Mouse (Mus musculus) neutrophil, adult 5-6 weeks (primary cell): ENCODE data around the gene Sln. TPM values are rescaled to one million over a fixed set of nuclear protein-coding genes. Genes with fewer than 3 reads are reported as not detected.

Experiments used
- ATAC-seq: fragments of 151-379, 151-347 bp; 2 replicates; pipeline ENCODE4 v1.8.0; 2017; ENCODE audit warnings: mild to moderate bottlenecking, moderate TSS enrichment; ENCODE audit not compliant: insufficient number of reproducible peaks, poor library complexity, low FRiP score, severe bottlenecking; ENCODE audit errors: extremely low read depth
- total RNA-seq: library from RNA; stranded (forward); fragments of 200-1000 nt; gene quantifications from 2 replicates; pipeline ENCODE4 v1.2.3, GENCODE M21; 2017

Sln gene
- total RNA-seq, result not detected in 2 replicates

DNA sequence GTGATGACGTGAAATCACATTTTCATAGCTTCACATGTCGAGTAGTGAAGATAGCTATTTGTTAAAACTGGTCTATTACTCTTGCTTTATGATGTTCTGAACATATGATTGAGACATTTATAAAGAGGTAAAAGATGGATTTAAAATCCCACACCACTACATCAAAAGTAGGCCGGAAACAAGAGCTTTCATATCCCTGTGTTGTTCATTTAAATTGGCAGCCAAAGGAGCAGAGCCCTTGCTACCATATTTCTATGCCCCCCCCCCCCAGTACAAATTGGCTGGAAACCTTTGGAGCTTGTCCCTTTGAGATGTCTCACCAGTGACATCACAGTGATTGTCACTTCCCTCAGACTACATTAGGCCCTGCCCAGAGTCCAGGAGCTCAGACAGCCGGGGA is at the start of gene Sln:
Gene Sln (plus strand): TSS at position 301 of the 400 bp plus-strand sequence.
- ATAC-seq, result no peak

DNA sequence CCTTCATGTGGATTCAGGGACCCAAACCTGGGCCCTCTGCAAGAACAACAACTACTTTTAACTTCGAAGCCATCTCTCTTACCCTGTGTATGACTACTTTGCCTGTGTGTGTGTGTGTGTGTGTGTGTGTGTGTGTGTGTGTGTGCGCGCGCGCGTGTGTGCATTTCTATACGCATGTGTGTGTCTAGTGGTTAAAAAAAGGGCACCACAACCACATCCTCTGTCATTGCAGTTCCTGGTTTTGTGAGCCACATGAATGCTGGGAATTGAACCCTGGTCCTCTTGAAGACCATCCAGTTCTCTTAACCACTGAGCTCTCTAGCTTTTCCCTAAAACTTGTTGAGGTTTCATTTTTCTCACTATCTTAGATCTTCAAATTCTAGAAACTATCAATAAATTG is 47.0 kb upstream of the Sln start:
- no peak for ATAC-seq

DNA sequence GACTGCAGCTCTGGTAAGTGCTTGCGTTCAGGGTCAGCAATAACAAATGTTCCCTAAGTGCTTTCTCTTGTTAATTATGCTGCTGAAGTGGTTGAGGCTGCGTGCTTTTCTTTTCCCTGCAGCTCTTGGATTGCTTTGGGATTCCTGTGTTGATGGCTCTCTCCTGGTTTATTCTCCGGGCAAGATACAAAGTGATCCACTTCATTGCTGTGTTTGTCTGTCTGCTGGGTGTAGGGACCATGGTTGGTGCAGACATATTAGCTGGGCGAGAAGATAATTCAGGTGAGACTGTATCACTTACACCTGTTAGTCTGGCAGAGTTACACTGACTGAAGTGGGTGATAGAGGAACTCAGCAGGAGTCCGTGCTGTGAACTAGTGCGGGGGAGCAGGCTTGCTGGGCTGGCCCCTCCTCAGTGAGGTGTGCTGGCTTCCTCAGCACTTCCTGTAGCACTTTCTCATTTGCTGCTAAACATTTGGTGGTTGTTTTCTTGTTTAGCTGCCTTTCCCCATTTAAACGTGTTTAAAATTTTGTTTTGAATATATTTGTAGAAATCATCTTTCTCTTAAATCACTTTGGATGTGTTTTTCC is 43.4 kb upstream of the Sln start:
- ATAC-seq, result no peak

DNA sequence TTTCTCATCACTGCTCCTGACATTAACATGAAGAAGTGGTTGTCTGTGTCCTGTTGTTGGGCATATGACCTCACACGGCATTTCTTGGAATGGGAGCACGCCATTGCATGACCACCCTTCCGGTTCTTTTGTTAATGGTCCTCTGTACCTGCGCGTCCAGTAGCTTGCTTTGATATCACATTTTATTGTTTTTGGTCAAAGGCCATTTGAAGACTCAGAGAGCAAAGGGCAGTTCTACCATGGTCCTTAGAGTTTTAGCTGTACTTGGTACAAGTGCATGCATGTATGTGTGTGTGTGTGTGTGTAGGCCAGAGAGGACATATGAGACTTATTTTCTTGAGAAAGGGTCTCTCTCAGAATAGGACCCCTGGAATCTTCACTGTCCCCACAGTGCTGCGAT is 36.5 kb upstream of the Sln start:
- ATAC-seq, result no peak

DNA sequence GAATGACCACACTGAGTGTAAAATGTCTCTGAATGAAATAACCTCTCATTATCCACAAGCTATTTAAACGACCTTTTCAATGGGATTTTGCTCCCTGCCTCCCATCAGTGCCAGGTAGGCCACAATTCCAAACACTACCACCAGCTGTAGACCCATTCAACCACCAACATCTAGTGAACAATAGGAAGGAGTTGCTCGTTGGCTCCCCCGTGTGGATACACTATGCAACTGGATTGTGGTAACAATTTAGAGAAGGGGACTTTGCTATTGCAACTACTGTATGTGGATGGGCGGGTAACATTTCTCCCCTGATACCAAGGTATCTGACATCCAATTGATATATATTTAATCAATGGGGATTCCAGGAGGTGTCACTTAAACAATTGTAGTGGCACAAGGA is 31.2 kb upstream of the Sln start:
- peak; percentile 46; the same call in 1 of the 2 replicates for ATAC-seq

DNA sequence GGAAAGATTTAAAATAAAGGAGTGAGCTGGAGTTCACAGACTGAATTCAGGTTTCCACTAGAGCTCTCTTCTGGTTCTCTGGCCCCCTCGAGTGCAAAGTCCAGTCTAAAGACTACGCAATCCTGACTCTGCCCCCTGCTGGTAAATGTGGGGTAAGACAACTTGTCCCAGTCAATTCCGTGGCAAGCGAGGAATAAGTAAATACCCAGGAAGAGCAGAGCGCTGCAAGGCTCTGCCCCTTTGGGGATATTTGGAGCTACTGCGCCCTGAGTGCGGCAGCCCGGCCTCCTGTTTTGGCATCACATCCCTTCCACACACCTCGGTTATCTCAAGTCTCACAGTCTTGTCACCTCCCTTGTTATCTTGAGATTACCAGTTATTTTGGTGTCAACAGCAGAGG is 24.6 kb upstream of the Sln start:
- no peak for ATAC-seq

DNA sequence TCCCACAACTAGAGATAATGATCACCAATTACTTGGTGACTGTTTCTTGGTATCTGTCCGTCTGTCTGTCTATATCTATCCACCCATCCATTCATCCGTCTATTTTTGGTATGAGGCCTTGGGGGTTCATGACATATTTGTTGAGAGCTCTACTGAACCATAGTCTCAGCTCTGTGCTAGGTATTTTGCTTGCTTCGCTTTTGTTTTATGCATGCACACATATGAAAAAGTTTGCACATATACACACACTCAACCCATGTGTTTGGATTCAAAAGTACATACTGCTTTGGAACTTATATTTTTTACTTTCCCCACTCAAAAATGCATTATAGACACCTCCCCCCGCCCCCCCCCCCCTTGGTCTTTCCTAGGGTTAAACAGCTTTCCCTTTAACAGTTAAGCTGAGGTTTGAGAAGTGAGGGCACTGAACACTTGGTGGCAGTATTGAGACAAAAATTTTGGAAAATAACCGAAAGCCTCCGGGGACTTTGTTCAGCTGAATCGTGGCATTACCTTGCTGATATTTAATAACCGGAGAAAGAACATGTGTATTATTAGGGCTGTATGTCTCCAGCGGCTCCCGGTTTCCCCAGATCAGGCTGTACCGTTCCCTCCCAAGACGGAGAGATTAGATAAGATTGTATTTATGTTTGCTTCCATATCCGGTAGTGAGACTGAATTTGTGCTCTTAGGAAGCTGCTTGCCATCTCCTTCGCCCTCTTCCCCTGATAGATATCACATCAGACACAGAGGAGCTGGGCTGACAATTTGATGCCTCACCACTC is 20.7 kb upstream of the Sln start:
- ATAC-seq, result no peak

DNA sequence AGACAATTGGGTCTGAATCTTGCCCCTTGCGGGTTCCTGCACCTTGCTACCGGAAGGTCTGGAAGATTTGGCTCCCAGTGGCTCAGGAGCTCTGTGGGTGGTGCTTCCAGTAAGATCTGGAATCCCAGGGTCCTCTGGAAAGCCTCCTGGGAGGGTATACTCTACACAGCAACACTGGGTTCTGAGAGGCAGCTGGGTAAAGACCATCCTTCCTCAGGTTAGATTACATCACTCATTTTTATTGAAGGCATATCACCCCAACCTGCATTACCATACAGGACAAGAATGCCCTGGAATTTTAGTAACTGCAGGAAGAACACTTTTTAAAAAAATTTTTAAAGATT is 20.1 kb upstream of the Sln start:
- no peak for ATAC-seq

DNA sequence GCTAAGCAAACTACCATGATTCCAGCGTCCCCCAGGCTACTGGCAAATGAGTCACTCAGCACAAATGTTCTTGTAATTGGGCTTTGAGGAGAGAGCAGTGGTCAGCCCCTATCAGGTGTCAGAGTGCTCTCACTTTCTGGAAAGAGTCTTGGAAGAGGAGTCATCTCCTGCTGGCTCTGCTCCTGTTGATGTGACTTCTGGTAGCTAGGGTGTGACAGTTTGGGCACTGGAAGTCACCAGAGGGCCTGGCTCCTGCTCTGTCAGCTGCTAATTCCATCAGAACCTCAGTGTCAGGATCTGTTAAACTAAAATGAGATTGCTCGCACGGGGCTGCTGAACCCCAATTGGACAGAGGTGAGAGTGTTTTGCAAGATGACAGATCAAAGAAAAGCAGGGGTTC is 14.9 kb upstream of the Sln start:
- ATAC-seq, result no peak

DNA sequence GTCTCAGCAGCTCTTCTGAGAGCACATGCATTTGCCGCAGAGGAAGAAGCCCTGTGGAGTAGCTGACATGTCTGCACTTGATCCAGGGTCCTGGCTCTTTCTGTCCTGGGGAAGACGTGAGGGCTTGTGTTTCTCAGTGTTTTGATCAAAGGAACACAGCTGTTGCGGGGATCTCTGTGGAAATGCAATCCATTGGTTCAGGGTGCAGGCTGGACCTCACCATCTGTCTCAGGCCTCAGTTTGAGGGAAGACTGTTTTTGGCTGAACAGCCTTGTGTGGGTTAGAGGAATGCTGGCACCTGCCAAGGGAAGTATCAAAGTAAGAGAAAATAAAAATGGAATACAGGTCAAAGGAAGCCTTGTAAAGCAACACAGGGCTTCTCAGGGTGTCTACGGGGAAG is 14.0 kb upstream of the Sln start:
- no peak for ATAC-seq

DNA sequence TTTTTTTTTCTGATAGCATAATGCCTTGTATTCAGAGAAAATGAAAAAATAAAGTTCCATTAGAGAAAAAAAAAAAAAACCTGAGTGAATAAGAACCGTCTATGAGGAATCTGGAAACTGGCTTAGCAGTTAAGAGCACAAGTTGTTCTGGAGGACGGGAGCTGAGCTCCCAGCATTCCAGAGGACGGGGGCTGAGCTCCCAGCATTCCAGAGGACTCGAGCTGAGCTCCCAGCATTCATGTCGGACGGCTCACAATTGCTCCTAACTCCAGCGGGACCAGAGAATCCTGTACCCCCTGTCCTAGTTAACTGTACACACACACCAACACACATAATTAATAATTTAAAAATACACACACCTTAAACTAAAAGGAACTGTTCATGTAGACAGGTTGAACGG is 11.1 kb upstream of the Sln start:
- ATAC-seq, result no peak

DNA sequence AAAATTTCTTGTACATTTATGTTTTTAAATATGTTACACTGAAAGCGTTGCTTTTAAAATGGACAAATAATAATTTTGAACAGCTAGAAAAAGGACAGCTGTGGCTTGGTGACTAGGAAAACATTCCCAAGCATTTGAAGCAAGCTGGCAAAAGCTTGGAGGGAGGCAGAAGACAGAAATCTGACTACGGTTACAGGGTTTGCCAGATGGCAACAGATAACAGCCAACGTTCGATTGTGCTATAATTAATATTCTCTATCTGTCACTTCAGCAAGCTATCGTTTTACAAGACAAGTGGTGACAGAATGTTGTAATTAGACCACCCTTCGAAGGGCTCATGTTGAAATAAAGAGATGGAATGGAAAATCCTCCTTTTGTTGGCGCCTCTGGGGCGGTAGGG is 1.4 kb upstream of the Sln start:
- no peak for ATAC-seq

DNA sequence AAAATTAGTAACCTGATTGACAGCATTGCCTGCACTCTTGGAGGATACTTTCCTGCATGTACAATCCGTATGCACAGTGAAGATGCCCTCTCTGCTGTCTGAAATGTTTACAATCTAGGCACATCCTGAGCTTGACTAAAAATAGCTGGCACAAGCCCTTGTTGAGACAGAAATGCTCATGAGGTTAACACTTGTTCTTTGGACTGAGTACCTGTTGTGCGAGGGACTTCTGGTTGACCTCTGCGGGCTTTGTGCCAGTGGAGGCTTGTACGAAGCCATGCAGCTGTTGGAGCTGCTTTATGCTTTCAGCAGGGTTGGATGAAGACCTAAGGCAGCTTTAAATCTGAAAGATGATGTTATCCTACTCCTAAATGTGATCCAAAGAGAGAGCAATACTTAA is 2.2 kb downstream of the Sln start:
- ATAC-seq, result no peak

DNA sequence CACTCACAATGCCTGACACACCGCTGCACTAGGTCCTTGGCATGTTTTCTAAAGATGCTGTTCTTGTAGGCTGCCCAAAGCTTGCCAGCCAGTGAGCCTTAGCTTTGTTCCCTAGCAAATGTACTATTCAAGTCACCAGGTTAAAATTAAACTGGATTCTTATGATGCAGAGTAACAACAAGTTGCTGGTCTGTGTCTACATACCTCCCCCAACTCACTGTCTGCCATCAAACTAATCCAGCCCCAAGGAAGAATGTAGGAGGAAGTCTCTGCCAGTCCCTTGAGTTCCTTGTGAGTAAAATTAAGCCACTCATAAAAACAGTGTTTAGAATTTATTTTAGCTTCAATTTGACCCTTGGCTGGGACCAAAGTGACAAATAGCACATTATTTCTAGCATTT is 3.7 kb downstream of the Sln start:
- ATAC-seq, result no peak

DNA sequence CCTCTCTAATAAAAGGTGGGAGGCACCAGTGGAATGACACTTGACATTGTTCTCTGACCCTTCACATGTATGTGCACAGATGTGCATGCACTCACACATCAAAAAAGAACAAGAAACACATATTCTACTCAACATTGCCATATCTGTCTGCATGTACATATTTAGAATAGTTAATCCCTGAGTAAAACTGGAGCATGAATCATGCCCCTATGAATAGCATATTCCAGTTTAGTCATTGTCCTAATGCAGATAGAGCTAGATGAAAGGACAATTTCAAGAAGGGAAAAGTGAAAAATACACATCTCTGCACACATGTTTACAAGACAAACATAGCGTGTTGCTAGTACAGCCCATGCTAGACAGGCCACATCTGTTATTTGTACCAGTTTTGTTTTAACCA is 4.6 kb downstream of the Sln start:
- no peak for ATAC-seq

DNA sequence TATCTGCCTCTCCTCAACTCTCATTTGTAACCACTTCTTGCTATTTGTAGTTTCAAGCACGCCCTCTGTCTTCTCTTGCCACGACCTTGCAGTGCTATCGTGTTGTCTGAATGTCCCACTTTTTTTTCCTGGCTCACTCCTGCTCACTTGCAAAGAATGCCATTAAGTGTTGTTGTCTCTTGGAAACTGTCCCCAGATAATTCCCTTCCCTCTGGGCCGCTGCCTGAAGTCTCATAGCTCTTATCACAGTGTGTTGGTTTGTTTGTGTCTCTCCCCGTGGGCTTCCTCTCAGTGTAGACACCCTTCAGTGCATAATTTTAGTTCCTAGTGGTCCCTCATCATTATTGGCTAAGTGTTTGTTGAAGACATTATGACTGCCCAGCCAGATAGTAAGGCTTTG is 7.9 kb downstream of the Sln start:
- ATAC-seq, result no peak

DNA sequence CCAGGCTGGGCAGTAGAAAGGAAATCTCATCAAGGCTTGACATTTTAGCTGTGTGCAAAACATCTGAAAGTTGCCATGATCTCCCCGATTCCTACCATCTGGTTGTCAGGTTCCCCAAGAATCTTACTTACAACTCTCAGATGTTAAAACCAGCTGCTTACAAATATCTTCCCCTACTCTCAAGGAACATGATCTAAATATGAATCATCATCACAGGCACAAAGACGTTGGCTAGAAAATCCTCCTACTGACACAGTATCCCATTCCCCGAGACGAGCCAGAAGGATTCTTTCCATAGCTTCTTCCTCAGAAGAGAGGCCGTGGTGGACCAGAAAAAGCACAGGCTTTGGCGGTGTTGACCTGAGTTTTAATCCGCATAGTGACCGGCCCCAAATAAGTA is 23.3 kb downstream of the Sln start:
- ATAC-seq, result no peak

DNA sequence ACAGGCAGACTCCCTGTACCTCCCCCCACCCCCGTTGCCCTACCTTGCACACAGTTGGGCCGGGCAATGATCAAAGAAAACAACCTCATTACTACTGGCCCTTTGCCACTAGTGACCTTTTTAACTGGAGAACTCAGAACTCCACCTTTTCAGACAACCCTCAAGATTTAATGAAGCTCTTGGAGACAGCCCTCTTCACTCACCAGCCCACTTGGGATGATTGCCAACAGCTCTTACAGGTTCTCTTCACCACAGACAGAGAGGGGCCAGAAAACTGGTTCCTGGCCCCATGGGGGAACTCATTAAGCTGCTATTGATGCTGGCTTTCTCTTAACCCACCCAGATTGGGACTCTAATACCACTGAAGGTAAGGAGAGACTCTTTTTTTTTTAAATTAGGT is 27.5 kb downstream of the Sln start:
- ATAC-seq, result no peak

DNA sequence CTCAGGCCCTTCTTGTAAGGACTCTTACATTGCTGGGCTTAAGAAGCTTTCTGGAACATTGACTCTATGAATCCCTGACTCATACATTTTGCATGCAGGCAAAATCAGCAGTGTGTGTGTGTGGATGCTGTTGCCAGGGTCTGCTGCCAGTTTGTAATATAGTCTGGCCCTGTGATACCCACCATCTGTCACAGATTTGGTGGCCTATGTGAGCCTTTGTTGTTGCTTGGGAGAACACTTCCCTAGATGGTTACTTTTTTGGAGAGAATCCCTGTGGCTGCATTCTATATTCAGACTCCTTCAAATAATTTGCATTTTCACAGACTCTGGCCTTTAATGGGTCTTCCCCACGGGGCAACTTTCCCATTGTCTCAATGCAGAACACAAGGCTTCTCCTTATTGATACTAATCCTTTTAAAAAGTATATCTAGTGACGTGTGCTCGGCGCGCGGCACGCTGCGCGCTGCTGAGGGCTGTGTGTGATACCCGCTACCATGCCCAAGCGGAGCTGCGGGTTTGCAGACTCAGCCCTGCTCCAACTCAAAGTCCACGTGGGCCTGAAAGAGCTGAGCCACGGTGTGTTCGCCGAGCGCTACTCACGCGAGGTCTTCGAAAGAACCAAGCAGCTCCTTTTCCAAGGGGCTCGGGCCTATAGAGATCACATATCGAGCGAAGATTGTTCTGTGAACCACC is 33.8 kb downstream of the Sln start:
- peak; percentile 48; the same call in 1 of the 2 replicates for ATAC-seq

DNA sequence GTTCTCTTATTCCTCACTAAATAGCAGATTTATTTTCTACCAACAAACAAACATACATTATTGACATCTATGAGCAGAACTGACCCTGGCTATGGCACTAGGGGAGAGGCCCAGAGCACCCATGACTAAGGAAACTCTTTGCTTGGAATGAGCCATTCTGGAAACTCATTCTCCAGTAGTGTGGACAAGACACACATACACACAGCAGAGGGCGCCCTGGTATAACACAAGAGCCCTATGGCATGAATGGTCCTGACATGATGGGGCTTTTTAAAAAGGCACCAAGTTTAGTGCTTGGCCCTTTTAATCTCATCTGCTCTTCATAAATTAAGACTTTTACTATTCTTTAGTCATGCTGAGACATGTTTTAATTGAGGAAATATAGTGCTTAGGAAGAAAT is 40.1 kb downstream of the Sln start:
- ATAC-seq, result no peak
